Mouse (Mus musculus): ENCODE results near the gene Lipe.
"Not testable (repeated sequence)": the region's sequence is repeated elsewhere in the genome, so short reads cannot be mapped to it uniquely, and the experiment has no call there.

Lipe gene

GRCm38 (mm10) chr7:25398610-25399009, at the start of gene Lipe:
Gene Lipe (minus strand): TSS chr7:25398710.
- in situ Hi-C loops (cut with MboI, MseI): no loop called here

- in situ Hi-C loops (cut with MboI, MseI): no loop called here
These were observed 42.3 kb upstream of the Lipe start for GRCm38 (mm10) chr7:25440816-25441153.

GRCm38 (mm10) chr7:25439978-25440815, 41.7 kb upstream of the Lipe start:
- in situ Hi-C loops (cut with MboI, MseI): no loop called here

- in situ Hi-C loops (cut with MboI, MseI): no loop called here
These were observed 40.8 kb upstream of the Lipe start for GRCm38 (mm10) chr7:25439124-25439822.

GRCm38 (mm10) chr7:25436704-25437103, 38.2 kb upstream of the Lipe start:
- in situ Hi-C loops (cut with MboI, MseI): no loop called here

GRCm38 (mm10) chr7:25436226-25436625, 37.7 kb upstream of the Lipe start:
- in situ Hi-C loops (cut with MboI, MseI): no loop called here

- in situ Hi-C loops (cut with MboI, MseI): no loop called here
These were observed 37.0 kb upstream of the Lipe start for GRCm38 (mm10) chr7:25435546-25435851.

- in situ Hi-C loops (cut with MboI, MseI): loop anchor here (5.0 kb wide), 1 partner anchor 102 kb away; the partner anchor contains the start of gene Ceacam2
These were observed 36.4 kb upstream of the Lipe start for GRCm38 (mm10) chr7:25434654-25435545.

- in situ Hi-C loops (cut with MboI, MseI): loop anchor here (5.0 kb wide), 1 partner anchor 103 kb away; the partner anchor contains the start of gene Ceacam2
These were observed 35.5 kb upstream of the Lipe start for GRCm38 (mm10) chr7:25433781-25434560.

GRCm38 (mm10) chr7:25433007-25433541, 34.6 kb upstream of the Lipe start:
- in situ Hi-C loops (cut with MboI, MseI): loop anchor here (5.0 kb wide), 1 partner anchor 104 kb away; the partner anchor contains the start of gene Ceacam2

- in situ Hi-C loops (cut with MboI, MseI): loop anchor here (5.0 kb wide), 1 partner anchor 105 kb away; the partner anchor contains the start of gene Ceacam2
These were observed 33.9 kb upstream of the Lipe start for GRCm38 (mm10) chr7:25432381-25432780.

- in situ Hi-C loops (cut with MboI, MseI): loop anchor here (5.0 kb wide), 1 partner anchor 107 kb away; the partner anchor contains the start of gene Ceacam2
These were observed 31.6 kb upstream of the Lipe start for GRCm38 (mm10) chr7:25429886-25430784.

GRCm38 (mm10) chr7:25428321-25428720, 29.8 kb upstream of the Lipe start:
- in situ Hi-C loops (cut with MboI, MseI): no loop called here

- in situ Hi-C loops (cut with MboI, MseI): no loop called here
These were observed 28.6 kb upstream of the Lipe start for GRCm38 (mm10) chr7:25427144-25427543.

GRCm38 (mm10) chr7:25426380-25426779, 27.9 kb upstream of the Lipe start:
- in situ Hi-C loops (cut with MboI, MseI): not testable (repeated sequence)

- in situ Hi-C loops (cut with MboI, MseI): loop anchor here (5.0 kb wide), 2 partner anchors 53 to 173 kb away; partner anchors contain the start of gene Ceacam1
These were observed 25.9 kb upstream of the Lipe start for GRCm38 (mm10) chr7:25424429-25424828.

GRCm38 (mm10) chr7:25422286-25422841, 23.9 kb upstream of the Lipe start:
- in situ Hi-C loops (cut with MboI, MseI): loop anchor here (5.0 kb wide), 2 partner anchors 55 to 175 kb away; partner anchors contain the start of gene Ceacam1

- in situ Hi-C loops (cut with MboI, MseI): loop anchor here (5.0 kb wide), 2 partner anchors 57 to 177 kb away; partner anchors contain the start of gene Ceacam1
These were observed 21.4 kb upstream of the Lipe start for GRCm38 (mm10) chr7:25419943-25420342.

GRCm38 (mm10) chr7:25419536-25419935, 21.0 kb upstream of the Lipe start:
- in situ Hi-C loops (cut with MboI, MseI): no loop called here
